Mouse (Mus musculus) lung, embryonic 15.5 days (tissue): ENCODE results near the gene Rtca. TPM values are rescaled to one million over a fixed set of nuclear protein-coding genes. Genes with fewer than 3 reads are reported as not detected.
A peak's percentile ranks its signal among the peaks of the same experiment; 100 is the strongest.

ENCODE experiments used
- ATAC-seq: fragments of 200-750 bp; cut with Nextera tagmentation; 2 replicates; pipeline ENCODE4 v1.8.0; 2017; ENCODE audit warnings: moderate number of reproducible peaks, borderline replicate concordance; ENCODE audit not compliant: low FRiP score, low TSS enrichment; ENCODE audit errors: extremely low read depth
- H3K27ac ChIP-seq: fragments of 300-500 bp; sonication (generic); 2 replicates; pipeline ENCODE4 v1.5.1; 2015; ENCODE audit warnings: moderate library complexity, mild to moderate bottlenecking, inconsistent platforms
- H3K27me3 ChIP-seq: fragments of 300-500 bp; sonication (generic); 2 replicates; pipeline ENCODE4 v1.6.1; 2015; ENCODE audit warnings: inconsistent platforms
- H3K36me3 ChIP-seq: fragments of 300-500 bp; sonication (generic); 2 replicates; pipeline ENCODE4 v1.6.1; 2015; ENCODE audit warnings: inconsistent platforms
- H3K4me1 ChIP-seq: fragments of 300-500 bp; sonication (generic); 2 replicates; pipeline ENCODE4 v1.6.1; 2015; ENCODE audit warnings: inconsistent platforms
- H3K4me2 ChIP-seq: fragments of 300-500 bp; sonication (generic); 2 replicates; pipeline ENCODE4 v1.6.1; 2015; ENCODE audit warnings: inconsistent platforms, mild to moderate bottlenecking, moderate library complexity
- H3K4me3 ChIP-seq: fragments of 300-500 bp; sonication (generic); 2 replicates; pipeline ENCODE4 v1.5.1; 2015; ENCODE audit warnings: mild to moderate bottlenecking, inconsistent platforms
- H3K9ac ChIP-seq: fragments of 300-500 bp; sonication (generic); 2 replicates; pipeline ENCODE4 v1.6.1; 2015; ENCODE audit warnings: inconsistent platforms
- H3K9me3 ChIP-seq: fragments of 300-500 bp; sonication (generic); 2 replicates; pipeline ENCODE4 v1.6.1; 2016; ENCODE audit warnings: inconsistent platforms
- WGBS: fragments of 180-500 bp; shearing (Covaris S2); methylation state at CpG from one replicate; pipeline ENCODE4 v1.1.7; 2015; 5-methylcytosine and 5-hydroxymethylcytosine counted together
- polyA plus RNA-seq: library from polyadenylated mRNA; unstranded; fragments of >200 nt; fragmentation: Nextera tagmentation; extraction: Ambion mirVana; gene quantifications from 2 replicates; pipeline ENCODE4 v1.2.1, GENCODE M21; 2015

Rtca gene
- polyA plus RNA-seq, 1 experiment from 2014 or later = 65.1 TPM

DNA sequence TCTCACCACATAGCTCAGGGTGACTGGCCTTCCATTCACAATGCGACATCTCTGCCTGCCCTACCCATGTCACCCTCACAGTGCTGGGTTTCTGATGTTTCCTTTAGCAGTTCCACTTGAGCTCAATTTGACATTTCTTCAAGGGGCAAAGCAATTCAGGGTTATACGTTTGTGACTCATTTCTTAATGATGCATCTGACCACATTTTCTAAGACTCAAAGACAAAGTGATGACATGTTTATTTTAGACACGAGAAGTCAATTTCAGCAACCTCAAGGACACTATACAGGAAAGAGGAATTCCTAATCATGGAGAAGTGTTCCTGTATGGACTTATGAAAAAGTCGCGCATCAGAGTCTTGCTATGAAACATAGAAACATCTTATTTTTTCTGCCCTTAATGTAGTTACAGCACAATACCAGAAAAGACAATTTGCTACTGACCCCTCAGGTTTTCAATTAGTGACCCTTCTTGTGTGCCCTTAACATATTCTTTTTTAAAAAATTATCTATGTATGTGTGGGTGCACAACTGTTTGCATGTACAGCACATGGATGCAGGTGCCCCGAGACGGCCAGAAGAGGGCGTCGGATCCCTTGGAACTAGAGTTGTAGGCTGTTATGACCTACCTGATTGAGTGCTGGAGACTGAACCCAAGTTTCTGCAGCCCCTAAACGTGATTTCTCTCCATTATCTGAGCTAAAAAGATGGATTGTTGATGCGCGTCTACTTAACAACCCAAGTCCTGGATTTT lies 4.3 kb upstream of the Rtca start:
- Histone ChIP-seq H3K4me2 (peak overlapping the region; percentile 74), H3K9ac (no peak overlapping the region), H3K4me1 (peaks cover 9% of the 10 kb centered on the region), H3K27ac (no peak overlapping the region), H3K27me3 (no peaks in the 10 kb centered on the region), H3K9me3 (no peaks in the 10 kb centered on the region), H3K36me3 (no peaks in the 10 kb centered on the region), H3K4me3 (peak overlapping the region; percentile 52)
- ATAC-seq = peak; percentile 0; the same call in 1 of the 2 replicates
- 32% methylated on average over 12 of the region's 12 CpGs for WGBS

DNA sequence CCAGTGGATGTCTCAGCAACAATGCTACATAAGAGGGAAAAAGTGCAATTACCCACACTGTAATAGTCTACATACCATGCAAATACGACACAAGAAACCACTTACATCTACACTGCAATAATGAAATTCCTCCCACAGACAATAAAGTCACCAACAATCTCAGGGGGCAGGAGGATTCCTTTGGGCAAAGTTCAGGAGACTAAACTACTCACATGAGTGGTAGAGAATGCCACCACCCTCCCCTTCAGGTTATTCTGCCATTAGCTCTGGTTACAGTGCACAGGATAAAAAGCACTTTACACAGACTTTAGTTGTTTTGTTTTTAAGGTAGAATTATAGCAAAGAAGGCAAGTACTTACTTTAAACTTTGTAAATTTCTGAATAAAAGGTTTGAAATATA lies 12.3 kb downstream of the Rtca start:
- WGBS = 79% methylated on average over 1 of the region's 1 CpGs
- no peaks in the 10 kb centered on the region for H3K4me1 ChIP-seq
- no peak overlapping the region for H3K9ac ChIP-seq
- no peak overlapping the region for H3K27ac ChIP-seq
- no peak overlapping the region for H3K4me3 ChIP-seq
- H3K4me2 ChIP-seq = no peak overlapping the region
- H3K9me3 ChIP-seq = no peaks in the 10 kb centered on the region
- H3K27me3 ChIP-seq = no peaks in the 10 kb centered on the region
- no peak for ATAC-seq
- peaks cover 76% of the 10 kb centered on the region for H3K36me3 ChIP-seq

DNA sequence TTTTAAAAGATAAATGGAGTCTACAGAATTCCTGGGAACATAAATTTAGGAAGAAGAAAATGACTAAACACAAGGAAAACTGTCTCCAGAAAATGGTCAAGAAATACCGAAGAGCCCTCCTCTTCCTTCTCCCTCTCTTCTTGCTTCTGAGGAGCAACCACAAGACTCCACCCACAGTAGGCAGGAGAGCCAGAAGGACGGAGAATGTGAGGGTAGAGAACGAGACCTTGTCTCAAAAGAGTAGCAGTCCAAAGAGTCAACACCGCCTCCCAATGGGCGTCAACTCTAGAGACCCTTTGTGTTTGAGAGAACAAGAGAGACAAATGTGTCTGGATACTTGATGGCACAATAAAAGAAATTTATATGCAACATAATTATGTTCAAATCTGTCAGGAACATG lies 14.3 kb downstream of the Rtca start:
- Histone ChIP-seq H3K27me3 (no peaks in the 10 kb centered on the region), H3K36me3 (peaks cover 78% of the 10 kb centered on the region), H3K4me3 (no peak overlapping the region), H3K27ac (no peak overlapping the region), H3K4me1 (no peaks in the 10 kb centered on the region), H3K9ac (no peak overlapping the region), H3K9me3 (no peaks in the 10 kb centered on the region), H3K4me2 (no peak overlapping the region)
- no peak for ATAC-seq
- 60% methylated on average over 5 of the region's 5 CpGs for WGBS

DNA sequence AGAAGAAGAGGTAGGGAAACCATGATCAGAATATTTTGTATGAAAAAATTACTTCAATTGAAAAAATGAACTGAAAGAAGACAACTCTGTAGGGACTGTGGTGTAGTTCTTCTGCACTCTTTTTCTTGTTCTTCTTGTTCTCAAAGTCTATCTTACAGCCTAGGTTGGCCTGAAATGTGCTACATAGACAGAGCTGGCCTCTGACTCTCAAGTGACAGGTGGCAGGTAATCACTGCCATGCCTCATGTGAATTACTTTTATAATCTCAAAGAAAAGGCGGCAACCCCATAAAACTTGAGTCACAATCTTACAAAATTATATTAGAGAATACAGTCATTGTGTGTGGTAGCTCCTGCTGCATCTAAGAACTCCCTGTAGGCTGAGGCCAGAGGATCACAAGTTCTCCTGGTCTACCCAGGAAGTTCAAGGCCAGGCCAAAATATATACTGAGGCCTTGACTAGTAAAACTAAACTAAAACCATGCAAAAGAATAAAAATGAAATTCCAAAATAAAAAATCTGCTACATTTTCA lies 16.0 kb downstream of the Rtca start:
- no peaks in the 10 kb centered on the region for H3K9me3 ChIP-seq
- H3K4me1 ChIP-seq = no peaks in the 10 kb centered on the region
- H3K4me3 ChIP-seq = no peak overlapping the region
- 88% methylated on average over 1 of the region's 1 CpGs for WGBS
- no peak overlapping the region for H3K4me2 ChIP-seq
- H3K27ac ChIP-seq = no peak overlapping the region
- H3K27me3 ChIP-seq = no peaks in the 10 kb centered on the region
- peaks cover 72% of the 10 kb centered on the region for H3K36me3 ChIP-seq
- no peak for ATAC-seq
- no peak overlapping the region for H3K9ac ChIP-seq

DNA sequence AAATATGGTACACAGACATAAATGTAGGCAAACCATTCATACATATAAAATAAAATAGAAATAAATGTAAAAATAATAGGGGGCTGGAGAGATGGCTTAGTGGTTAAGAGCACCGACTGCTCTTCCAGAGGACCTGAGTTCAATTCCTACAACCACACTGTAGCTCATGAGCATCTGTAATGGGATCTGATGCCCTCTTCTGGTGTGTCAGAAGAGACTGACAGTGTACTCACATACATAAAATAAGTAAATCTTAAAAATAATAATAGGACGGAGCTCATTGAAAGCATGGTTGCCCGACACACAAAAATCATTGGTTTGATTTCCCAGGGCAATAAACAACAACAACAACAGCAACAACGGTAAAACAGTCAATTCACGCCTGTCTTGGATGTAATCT lies 17.1 kb downstream of the Rtca start:
- 92% methylated on average over 5 of the region's 5 CpGs for WGBS
- H3K9ac ChIP-seq = no peak overlapping the region
- no peaks in the 10 kb centered on the region for H3K27me3 ChIP-seq
- H3K4me3 ChIP-seq = no peak overlapping the region
- peaks cover 70% of the 10 kb centered on the region for H3K36me3 ChIP-seq
- ATAC-seq = no peak
- H3K4me2 ChIP-seq = no peak overlapping the region
- H3K27ac ChIP-seq = no peak overlapping the region
- no peaks in the 10 kb centered on the region for H3K4me1 ChIP-seq
- H3K9me3 ChIP-seq = no peaks in the 10 kb centered on the region

DNA sequence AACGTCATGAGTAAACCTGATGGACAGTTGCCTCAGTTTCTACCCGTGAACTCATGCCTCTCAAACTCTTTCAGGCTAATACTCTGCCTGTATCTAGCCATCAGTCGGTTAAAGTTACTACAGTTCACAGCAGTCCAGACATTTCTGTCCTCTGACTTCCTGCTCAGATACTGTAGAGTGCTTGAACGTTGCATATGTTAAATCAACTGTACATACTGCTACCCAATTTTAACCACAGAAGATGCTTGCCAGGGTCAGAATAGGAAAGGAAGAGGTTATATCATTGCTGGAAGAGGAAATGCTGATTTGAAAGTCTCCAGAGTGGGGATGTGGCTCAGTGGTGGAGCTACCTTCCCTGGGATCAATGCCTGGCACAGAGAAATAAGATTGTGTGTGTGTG lies 24.7 kb downstream of the Rtca start:
- H3K9ac ChIP-seq = no peak overlapping the region
- peaks cover 14% of the 10 kb centered on the region for H3K36me3 ChIP-seq
- no peak overlapping the region for H3K4me3 ChIP-seq
- no peak overlapping the region for H3K27ac ChIP-seq
- H3K9me3 ChIP-seq = no peaks in the 10 kb centered on the region
- no peaks in the 10 kb centered on the region for H3K27me3 ChIP-seq
- WGBS = 83% methylated on average over 4 of the region's 4 CpGs
- ATAC-seq = no peak
- no peaks in the 10 kb centered on the region for H3K4me1 ChIP-seq
- H3K4me2 ChIP-seq = no peak overlapping the region

DNA sequence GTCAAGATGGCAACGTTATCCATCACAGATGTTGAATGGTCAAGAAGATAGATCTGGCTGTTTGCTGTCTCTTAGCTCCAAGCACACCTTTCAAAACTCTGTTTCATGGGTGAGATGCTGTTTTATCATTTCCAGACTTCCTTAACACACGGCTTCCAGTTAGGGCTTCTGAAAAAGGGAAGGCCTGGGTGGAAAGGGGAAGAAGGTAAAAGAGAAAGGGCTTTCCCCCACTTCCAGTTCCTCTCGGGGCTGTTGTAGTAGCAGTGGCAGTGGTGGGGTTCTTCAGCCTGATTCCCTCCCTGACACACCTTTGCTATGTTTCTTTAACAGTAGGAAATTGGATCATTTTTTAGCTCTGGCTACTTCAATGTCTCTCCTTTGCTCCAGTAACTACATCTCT lies 25.3 kb downstream of the Rtca start:
- H3K27ac ChIP-seq = no peak overlapping the region
- H3K36me3 ChIP-seq = peaks cover 8% of the 10 kb centered on the region
- ATAC-seq = no peak
- H3K9ac ChIP-seq = no peak overlapping the region
- no peak overlapping the region for H3K4me3 ChIP-seq
- no peaks in the 10 kb centered on the region for H3K27me3 ChIP-seq
- 68% methylated on average over 3 of the region's 3 CpGs for WGBS
- H3K4me1 ChIP-seq = no peaks in the 10 kb centered on the region
- H3K4me2 ChIP-seq = no peak overlapping the region
- H3K9me3 ChIP-seq = no peaks in the 10 kb centered on the region

DNA sequence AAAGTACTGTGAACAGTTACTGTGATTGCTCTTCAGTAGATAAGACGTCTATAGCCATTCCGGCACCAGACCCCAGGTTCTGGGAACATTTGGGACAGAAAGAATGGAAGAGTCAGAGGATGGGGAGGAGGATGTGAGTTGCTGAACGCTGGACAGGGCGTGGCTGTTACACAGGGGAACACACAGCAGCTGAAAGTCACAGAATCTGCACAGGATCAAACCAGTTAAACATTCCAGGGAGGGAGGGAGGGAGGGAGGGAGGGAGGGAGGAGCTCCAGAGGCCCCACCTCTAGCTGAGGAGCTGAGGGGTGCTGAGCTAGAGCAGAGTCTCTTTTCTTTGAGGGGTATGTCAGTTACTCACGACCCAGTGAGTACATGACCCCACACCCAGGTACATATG lies 27.1 kb downstream of the Rtca start:
- Histone ChIP-seq H3K4me3 (no peak overlapping the region), H3K9ac (no peak overlapping the region), H3K4me2 (no peak overlapping the region), H3K36me3 (no peaks in the 10 kb centered on the region), H3K4me1 (no peaks in the 10 kb centered on the region), H3K27ac (no peak overlapping the region), H3K9me3 (no peaks in the 10 kb centered on the region), H3K27me3 (no peaks in the 10 kb centered on the region)
- 36% methylated on average over 5 of the region's 5 CpGs for WGBS
- ATAC-seq = no peak

DNA sequence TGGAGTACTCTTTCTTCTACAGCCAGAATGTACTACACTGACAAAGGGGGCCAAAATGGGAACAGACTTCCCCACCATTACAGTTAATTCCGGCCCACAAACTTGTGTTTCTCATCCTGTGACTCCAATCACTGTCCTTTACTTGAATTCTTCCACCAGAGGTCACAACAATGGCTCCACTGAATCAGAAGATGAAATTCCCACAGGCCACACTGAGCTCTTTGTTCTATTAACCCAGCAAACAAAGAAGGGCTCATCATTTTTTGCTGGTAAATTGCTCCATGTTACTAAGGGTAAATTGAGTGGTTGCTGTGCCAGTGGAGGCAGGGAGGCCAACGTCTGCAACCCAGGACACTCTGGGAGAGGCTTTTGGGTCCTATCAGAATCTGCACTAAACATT lies 27.9 kb downstream of the Rtca start:
- Histone ChIP-seq H3K9me3 (no peaks in the 10 kb centered on the region), H3K36me3 (no peaks in the 10 kb centered on the region), H3K4me3 (no peak overlapping the region), H3K4me2 (no peak overlapping the region), H3K27me3 (no peaks in the 10 kb centered on the region), H3K9ac (no peak overlapping the region), H3K4me1 (no peaks in the 10 kb centered on the region), H3K27ac (no peak overlapping the region)
- no peak for ATAC-seq
- WGBS = 65% methylated on average over 2 of the region's 2 CpGs

DNA sequence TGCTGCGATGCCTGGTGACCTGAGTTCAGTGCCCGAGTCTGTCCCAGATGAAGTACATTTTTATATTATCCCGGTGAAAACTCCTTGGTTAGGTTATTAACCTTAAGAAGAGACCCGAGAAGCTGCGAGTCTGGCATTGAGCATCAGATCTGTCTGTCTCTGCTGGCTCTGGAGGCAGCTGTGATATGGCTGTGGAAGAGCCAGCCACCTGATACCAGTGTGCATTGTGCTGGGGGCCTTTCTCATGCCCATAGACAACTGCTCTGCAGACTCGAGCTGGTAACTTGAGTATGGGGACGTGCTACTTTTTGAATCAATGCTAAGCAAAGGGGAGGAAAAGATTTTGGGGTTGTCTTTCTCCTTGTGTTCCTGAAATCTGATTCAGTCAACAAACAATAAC lies 30.7 kb downstream of the Rtca start:
- Histone ChIP-seq H3K27me3 (no peaks in the 10 kb centered on the region), H3K36me3 (no peaks in the 10 kb centered on the region), H3K4me3 (no peak overlapping the region), H3K9ac (no peak overlapping the region), H3K27ac (no peak overlapping the region), H3K9me3 (no peaks in the 10 kb centered on the region), H3K4me2 (no peak overlapping the region), H3K4me1 (no peaks in the 10 kb centered on the region)
- WGBS = 79% methylated on average over 7 of the region's 7 CpGs
- no peak for ATAC-seq

DNA sequence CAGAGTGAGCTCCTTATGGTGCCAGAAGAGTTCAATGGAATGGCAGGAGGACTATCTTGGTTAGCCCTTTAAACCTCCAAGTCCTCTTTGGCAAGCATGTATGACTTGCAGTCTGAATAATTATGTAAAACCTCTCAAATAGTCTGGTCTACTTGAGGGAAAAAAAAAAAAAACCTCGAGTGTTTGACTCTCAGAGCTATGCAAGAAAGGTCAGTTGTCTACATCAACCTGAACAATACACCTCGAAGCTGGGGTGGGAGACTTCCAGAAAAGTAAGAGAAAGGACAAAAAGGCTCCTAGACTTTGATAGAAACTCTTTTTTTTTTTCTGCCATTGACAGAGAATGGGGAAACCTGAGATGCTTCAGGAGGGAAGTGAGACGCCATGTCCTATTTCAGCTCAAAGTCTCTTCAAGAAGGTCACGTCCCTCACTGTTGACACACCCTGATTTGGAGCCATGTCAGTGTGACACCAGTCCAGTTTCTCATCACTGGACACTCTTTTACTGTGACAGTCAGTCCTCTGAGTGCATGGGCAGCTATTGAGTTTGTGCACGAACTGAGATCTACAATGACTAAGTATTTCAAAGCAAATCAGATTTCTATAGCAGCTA lies 31.2 kb downstream of the Rtca start:
- WGBS = 41% methylated on average over 5 of the region's 5 CpGs

DNA sequence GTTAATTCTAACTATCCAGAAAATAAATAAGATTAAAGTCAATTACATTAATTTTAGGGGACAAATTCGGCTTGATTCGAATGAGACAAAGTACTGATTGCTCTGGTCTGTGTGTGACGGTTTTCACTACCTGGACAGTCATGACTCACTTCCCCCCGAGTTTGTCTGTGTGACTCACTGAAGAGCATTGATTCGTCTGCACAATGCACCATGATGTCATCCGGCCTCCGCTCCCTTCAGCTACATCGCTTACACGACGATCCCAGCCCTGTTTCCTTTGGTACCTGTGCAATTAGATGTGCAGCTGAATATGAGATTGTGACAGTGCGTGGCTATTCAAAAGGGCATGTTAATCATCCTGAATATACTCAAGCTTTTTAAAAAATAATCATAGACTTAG lies 33.4 kb downstream of the Rtca start:
- no peaks in the 10 kb centered on the region for H3K9me3 ChIP-seq
- no peaks in the 10 kb centered on the region for H3K36me3 ChIP-seq
- 72% methylated on average over 11 of the region's 11 CpGs for WGBS
- no peak overlapping the region for H3K27ac ChIP-seq
- no peak overlapping the region for H3K9ac ChIP-seq
- H3K4me3 ChIP-seq = no peak overlapping the region
- H3K4me2 ChIP-seq = no peak overlapping the region
- H3K4me1 ChIP-seq = no peaks in the 10 kb centered on the region
- ATAC-seq = no peak
- no peaks in the 10 kb centered on the region for H3K27me3 ChIP-seq

More for the DNA sequence above, 31.2 kb downstream of the Rtca start:
- Histone ChIP-seq H3K4me2 (no peak overlapping the region), H3K4me1 (no peaks in the 10 kb centered on the region), H3K27ac (no peak overlapping the region), H3K4me3 (no peak overlapping the region), H3K9ac (no peak overlapping the region), H3K36me3 (no peaks in the 10 kb centered on the region), H3K27me3 (no peaks in the 10 kb centered on the region), H3K9me3 (no peaks in the 10 kb centered on the region)
- no peak for ATAC-seq
